Mouse (Mus musculus): ENCODE data around the gene Hapln4.
A peak's percentile ranks its signal among the peaks of the same experiment; 100 is the strongest.
"Not testable (repeated sequence)": the region's sequence is repeated elsewhere in the genome, so short reads cannot be mapped to it uniquely, and the experiment has no call there.

Gene Hapln4

GRCm38 (mm10) chr8:70083285-70083684, at the start of gene Hapln4:
Gene Hapln4, plus strand, starts transcription at chr8:70083457.
- DNase-seq, result peak; percentile 35

GRCm38 (mm10) chr8:70037994-70038393, 45.3 kb upstream of the Hapln4 start:
- no peak for DNase-seq

GRCm38 (mm10) chr8:70041885-70042546, 41.2 kb upstream of the Hapln4 start:
- DNase-seq, result peak; percentile 28

- DNase-seq, result peak; percentile 97
These were observed 40.4 kb upstream of the Hapln4 start, which contains the start of the genes Mau2 and Sugp1 for GRCm38 (mm10) chr8:70042583-70043455. Gene Mau2, minus strand, starts transcription at chr8:70042734. Gene Sugp1, plus strand, starts transcription at chr8:70042813.

GRCm38 (mm10) chr8:70043996-70044395, 39.3 kb upstream of the Hapln4 start:
- no peak for DNase-seq

- DNase-seq, result no peak
These were observed 33.6 kb upstream of the Hapln4 start for GRCm38 (mm10) chr8:70049662-70050061.

GRCm38 (mm10) chr8:70050434-70050833, 32.8 kb upstream of the Hapln4 start:
- DNase-seq, result not testable (repeated sequence)

GRCm38 (mm10) chr8:70057721-70058120, 25.5 kb upstream of the Hapln4 start:
- DNase-seq, result no peak

GRCm38 (mm10) chr8:70071836-70072440, 11.3 kb upstream of the Hapln4 start:
- no peak for DNase-seq

GRCm38 (mm10) chr8:70072441-70073069, 10.7 kb upstream of the Hapln4 start, which contains the start of gene Tm6sf2:
Gene Tm6sf2, plus strand, starts transcription at chr8:70072924.
- DNase-seq, result peak; percentile 60

- no peak for DNase-seq
These were observed 10.1 kb upstream of the Hapln4 start for GRCm38 (mm10) chr8:70073120-70073519.

- no peak for DNase-seq
These were observed 9.6 kb upstream of the Hapln4 start for GRCm38 (mm10) chr8:70073682-70074081.

- DNase-seq, result no peak
These were observed 1.3 kb upstream of the Hapln4 start for GRCm38 (mm10) chr8:70081976-70082375.

- DNase-seq, result no peak
These were observed 1.2 kb downstream of the Hapln4 start for GRCm38 (mm10) chr8:70084191-70085065.

- DNase-seq, result no peak
These were observed 2.9 kb downstream of the Hapln4 start for GRCm38 (mm10) chr8:70086151-70086550.

GRCm38 (mm10) chr8:70087237-70087636, 4.0 kb downstream of the Hapln4 start:
- no peak for DNase-seq

GRCm38 (mm10) chr8:70087836-70088650, 4.8 kb downstream of the Hapln4 start:
- DNase-seq, result peak; percentile 32

GRCm38 (mm10) chr8:70089296-70089960, 6.2 kb downstream of the Hapln4 start:
- DNase-seq, result no peak

- no peak for DNase-seq
These were observed 9.5 kb downstream of the Hapln4 start for GRCm38 (mm10) chr8:70092786-70093185.

GRCm38 (mm10) chr8:70099276-70099675, 16.0 kb downstream of the Hapln4 start:
- no peak for DNase-seq

Measured in lung, postnatal 36 days (tissue).